Mouse (Mus musculus): Measurements from ENCODE around the gene Erbb2.

GRCm38 (mm10) chr11:98459071-98459741, 46.9 kb downstream of the Erbb2 start:
- TF ChIP-seq CTCF (IDR thresholded peaks at IDR 0.05): no peak
- TF ChIP-seq POLR2A (IDR thresholded peaks at IDR 0.05; ENCODE audit: insufficient read depth, low read depth, low read length): no peak
- no peak for TF ChIP-seq EP300 (IDR thresholded peaks at IDR 0.05; ENCODE audit: insufficient read depth, low read depth, low read length)
